Mouse (Mus musculus) Muller cell, postnatal 12 days (primary cell): ENCODE data around the gene Mxd1.

Experiments
- DNase-seq: peaks from one replicate; pipeline ENCODE4 v3.0.0-alpha.2; 2015; ENCODE audit errors: inconsistent ontology term

Gene Mxd1

GRCm38 (mm10) chr6:86668580-86669239, at the start of gene Mxd1:
TSS of gene Mxd1 (minus strand) at chr6:86669161.
- DNase-seq = no peak

GRCm38 (mm10) chr6:86708072-86708774, 39.3 kb upstream of the Mxd1 start:
- no peak for DNase-seq

- DNase-seq = no peak
Measured at GRCm38 (mm10) chr6:86702577-86702976, 33.6 kb upstream of the Mxd1 start.

GRCm38 (mm10) chr6:86697903-86698302, 28.9 kb upstream of the Mxd1 start:
- no peak for DNase-seq

- no peak for DNase-seq
Measured at GRCm38 (mm10) chr6:86696213-86696612, 27.3 kb upstream of the Mxd1 start.

GRCm38 (mm10) chr6:86694465-86694864, 25.5 kb upstream of the Mxd1 start:
- no peak for DNase-seq

- DNase-seq = no peak
Measured at GRCm38 (mm10) chr6:86689671-86690070, 20.7 kb upstream of the Mxd1 start.

GRCm38 (mm10) chr6:86686971-86687370, 18.0 kb upstream of the Mxd1 start:
- DNase-seq = no peak

GRCm38 (mm10) chr6:86684655-86685011, 15.7 kb upstream of the Mxd1 start:
- DNase-seq = no peak

GRCm38 (mm10) chr6:86683872-86684654, 15.1 kb upstream of the Mxd1 start, which contains the start of gene Snrnp27:
TSS of gene Snrnp27 (minus strand) at chr6:86684522.
- DNase-seq = peak; percentile 93

- no peak for DNase-seq
Measured at GRCm38 (mm10) chr6:86681289-86681688, 12.3 kb upstream of the Mxd1 start.

- DNase-seq = no peak
Measured at GRCm38 (mm10) chr6:86678341-86678740, 9.4 kb upstream of the Mxd1 start.

- peak; percentile 64 for DNase-seq
Measured at GRCm38 (mm10) chr6:86670873-86671272, 1.9 kb upstream of the Mxd1 start.

- DNase-seq = peak; percentile 100
Measured at GRCm38 (mm10) chr6:86669240-86669727, 323 bp upstream of the Mxd1 start.

- no peak for DNase-seq
Measured at GRCm38 (mm10) chr6:86667061-86667460, 1.9 kb downstream of the Mxd1 start.

GRCm38 (mm10) chr6:86665560-86666307, 3.2 kb downstream of the Mxd1 start:
- no peak for DNase-seq

GRCm38 (mm10) chr6:86665076-86665475, 3.9 kb downstream of the Mxd1 start:
- DNase-seq = no peak

GRCm38 (mm10) chr6:86660161-86660877, 8.6 kb downstream of the Mxd1 start:
- no peak for DNase-seq

GRCm38 (mm10) chr6:86658501-86658900, 10.5 kb downstream of the Mxd1 start:
- DNase-seq = no peak

- no peak for DNase-seq
Measured at GRCm38 (mm10) chr6:86654270-86654916, 14.6 kb downstream of the Mxd1 start.
